Mouse (Mus musculus): Measurements from ENCODE around the gene Gm45261. TPM values are rescaled to one million over a fixed set of nuclear protein-coding genes. Genes with fewer than 3 reads are reported as not detected.
A peak's percentile ranks its signal among the peaks of the same experiment; 100 is the strongest.

Gene Gm45261
- polyA plus RNA-seq, 1 experiment = not detected

GRCm38 (mm10) chr1:80412521-80412920, 48.7 kb downstream of the Gm45261 start:
- H3K27me3 ChIP-seq (ENCODE audit: control insufficient read depth, insufficient read depth, low read length) = no peaks in the 10 kb centered on the region
- 18% methylated on average over 2 of the region's 2 CpGs for WGBS
- H3K36me3 ChIP-seq (ENCODE audit: control insufficient read depth, insufficient read depth, low read length) = no peaks in the 10 kb centered on the region
- H3K27ac ChIP-seq (ENCODE audit: insufficient read depth, low read length) = no peak overlapping the region
- no peak for DNase-seq (ENCODE audit: low read depth in 1 of 2, low spot score in 2 of 2)
- no peak overlapping the region for H3K4me3 ChIP-seq (ENCODE audit: extremely low read depth, insufficient read depth, insufficient read length)
- TF ChIP-seq POLR2A (IDR thresholded peaks at IDR 0.05; ENCODE audit: low read depth, low read length) (no peak), CTCF (IDR thresholded peaks at IDR 0.05; ENCODE audit: extremely low read depth, insufficient read depth, insufficient read length, insufficient replicate concordance) (no peak)
- H3K4me1 ChIP-seq (ENCODE audit: control insufficient read depth, insufficient read depth, insufficient read length) = peaks cover 15% of the 10 kb centered on the region

GRCm38 (mm10) chr1:80410229-80410973, 50.8 kb downstream of the Gm45261 start:
- no peak for TF ChIP-seq POLR2A (IDR thresholded peaks at IDR 0.05; ENCODE audit: low read depth, low read length)
- no peak for TF ChIP-seq CTCF (IDR thresholded peaks at IDR 0.05; ENCODE audit: extremely low read depth, insufficient read depth, insufficient read length, insufficient replicate concordance)
- peaks cover 11% of the 10 kb centered on the region for H3K4me1 ChIP-seq (ENCODE audit: control insufficient read depth, insufficient read depth, insufficient read length)
- no peaks in the 10 kb centered on the region for H3K36me3 ChIP-seq (ENCODE audit: control insufficient read depth, insufficient read depth, low read length)
- H3K27ac ChIP-seq (ENCODE audit: insufficient read depth, low read length) = peak overlapping the region; percentile 67
- DNase-seq (ENCODE audit: low read depth in 1 of 2, low spot score in 2 of 2) = no peak
- H3K4me3 ChIP-seq (ENCODE audit: extremely low read depth, insufficient read depth, insufficient read length) = no peak overlapping the region
- H3K27me3 ChIP-seq (ENCODE audit: control insufficient read depth, insufficient read depth, low read length) = no peaks in the 10 kb centered on the region

- Histone ChIP-seq H3K27ac (ENCODE audit: insufficient read depth, low read length) (no peak overlapping the region; the same call in 1 of the 2 replicates), H3K4me3 (ENCODE audit: extremely low read depth, insufficient read depth, insufficient read length) (no peak overlapping the region), H3K4me1 (ENCODE audit: control insufficient read depth, insufficient read depth, insufficient read length) (peaks cover 11% of the 10 kb centered on the region), H3K27me3 (ENCODE audit: control insufficient read depth, insufficient read depth, low read length) (no peaks in the 10 kb centered on the region), H3K36me3 (ENCODE audit: control insufficient read depth, insufficient read depth, low read length) (no peaks in the 10 kb centered on the region)
- no peak for DNase-seq (ENCODE audit: low read depth in 1 of 2, low spot score in 2 of 2)
- TF ChIP-seq CTCF (IDR thresholded peaks at IDR 0.05; ENCODE audit: extremely low read depth, insufficient read depth, insufficient read length, insufficient replicate concordance) = no peak
- WGBS = 37% methylated on average over 6 of the region's 6 CpGs
These were observed 51.7 kb downstream of the Gm45261 start for GRCm38 (mm10) chr1:80409467-80410105.

- DNase-seq (ENCODE audit: low read depth in 1 of 2, low spot score in 2 of 2) = peak; percentile 62 to 78
- Histone ChIP-seq H3K4me3 (ENCODE audit: extremely low read depth, insufficient read depth, insufficient read length) (no peak overlapping the region), H3K27ac (ENCODE audit: insufficient read depth, low read length) (no peak overlapping the region), H3K36me3 (ENCODE audit: control insufficient read depth, insufficient read depth, low read length) (no peaks in the 10 kb centered on the region), H3K4me1 (ENCODE audit: control insufficient read depth, insufficient read depth, insufficient read length) (peaks cover 5% of the 10 kb centered on the region; the same call in 1 of the 2 replicates), H3K27me3 (ENCODE audit: control insufficient read depth, insufficient read depth, low read length) (no peaks in the 10 kb centered on the region)
- no peak for TF ChIP-seq POLR2A (IDR thresholded peaks at IDR 0.05; ENCODE audit: low read depth, low read length)
- peak; percentile 58; the same call in 1 of the 2 replicates for TF ChIP-seq CTCF (IDR thresholded peaks at IDR 0.05; ENCODE audit: extremely low read depth, insufficient read depth, insufficient read length, insufficient replicate concordance)
- WGBS = under 1% methylated on average over 3 of the region's 3 CpGs
These were observed 52.7 kb downstream of the Gm45261 start for GRCm38 (mm10) chr1:80408586-80408985.

GRCm38 (mm10) chr1:80404196-80404595, 57.1 kb downstream of the Gm45261 start:
- no peak overlapping the region for H3K4me3 ChIP-seq (ENCODE audit: extremely low read depth, insufficient read depth, insufficient read length)
- peaks cover 5% of the 10 kb centered on the region; the same call in 1 of the 2 replicates for H3K4me1 ChIP-seq (ENCODE audit: control insufficient read depth, insufficient read depth, insufficient read length)
- no peak for TF ChIP-seq POLR2A (IDR thresholded peaks at IDR 0.05; ENCODE audit: low read depth, low read length)
- TF ChIP-seq CTCF (IDR thresholded peaks at IDR 0.05; ENCODE audit: extremely low read depth, insufficient read depth, insufficient read length, insufficient replicate concordance) = no peak
- H3K27ac ChIP-seq (ENCODE audit: insufficient read depth, low read length) = no peak overlapping the region
- no peak for DNase-seq (ENCODE audit: low read depth in 1 of 2, low spot score in 2 of 2)
- WGBS = 36% methylated on average over 3 of the region's 3 CpGs
- H3K27me3 ChIP-seq (ENCODE audit: control insufficient read depth, insufficient read depth, low read length) = no peaks in the 10 kb centered on the region
- H3K36me3 ChIP-seq (ENCODE audit: control insufficient read depth, insufficient read depth, low read length) = no peaks in the 10 kb centered on the region

- no peak for TF ChIP-seq CTCF (IDR thresholded peaks at IDR 0.05; ENCODE audit: extremely low read depth, insufficient read depth, insufficient read length, insufficient replicate concordance)
- no peak for TF ChIP-seq POLR2A (IDR thresholded peaks at IDR 0.05; ENCODE audit: low read depth, low read length)
- Histone ChIP-seq H3K27ac (ENCODE audit: insufficient read depth, low read length) (no peak overlapping the region), H3K4me1 (ENCODE audit: control insufficient read depth, insufficient read depth, insufficient read length) (peaks cover 4% of the 10 kb centered on the region; the same call in 1 of the 2 replicates), H3K4me3 (ENCODE audit: extremely low read depth, insufficient read depth, insufficient read length) (no peak overlapping the region), H3K27me3 (ENCODE audit: control insufficient read depth, insufficient read depth, low read length) (no peaks in the 10 kb centered on the region), H3K36me3 (ENCODE audit: control insufficient read depth, insufficient read depth, low read length) (no peaks in the 10 kb centered on the region)
- DNase-seq (ENCODE audit: low read depth in 1 of 2, low spot score in 2 of 2) = no peak
- 79% methylated on average over 3 of the region's 3 CpGs for WGBS
These were observed 57.8 kb downstream of the Gm45261 start for GRCm38 (mm10) chr1:80403366-80403893.
